Mouse (Mus musculus): ENCODE results near the gene Vangl1.

Vangl1 gene

GRCm38 (mm10) chr3:102140606-102141005 lies 63.9 kb downstream of the Vangl1 start:
- DNase-seq: no peak

GRCm38 (mm10) chr3:102138899-102139298 lies 65.6 kb downstream of the Vangl1 start:
- no peak for DNase-seq

GRCm38 (mm10) chr3:102137158-102137557 lies 67.3 kb downstream of the Vangl1 start:
- DNase-seq: no peak

GRCm38 (mm10) chr3:102135389-102136113 lies 68.9 kb downstream of the Vangl1 start:
- no peak for DNase-seq

- no peak for DNase-seq
These were observed 72.7 kb downstream of the Vangl1 start for GRCm38 (mm10) chr3:102131627-102132324.

GRCm38 (mm10) chr3:102130478-102130877 lies 74.0 kb downstream of the Vangl1 start:
- no peak for DNase-seq

- no peak for DNase-seq
These were observed 76.3 kb downstream of the Vangl1 start for GRCm38 (mm10) chr3:102128242-102128641.

GRCm38 (mm10) chr3:102127114-102127513 lies 77.4 kb downstream of the Vangl1 start:
- DNase-seq: no peak

GRCm38 (mm10) chr3:102125546-102125945 lies 78.9 kb downstream of the Vangl1 start:
- DNase-seq: no peak

- no peak for DNase-seq
These were observed 80.8 kb downstream of the Vangl1 start for GRCm38 (mm10) chr3:102123654-102124053.

- no peak for DNase-seq
These were observed 82.4 kb downstream of the Vangl1 start for GRCm38 (mm10) chr3:102122046-102122445.

- no peak for DNase-seq
These were observed 83.5 kb downstream of the Vangl1 start for GRCm38 (mm10) chr3:102120947-102121346.

GRCm38 (mm10) chr3:102111979-102112599 lies 92.4 kb downstream of the Vangl1 start:
- no peak for DNase-seq

GRCm38 (mm10) chr3:102108201-102108600 lies 96.3 kb downstream of the Vangl1 start:
- DNase-seq: no peak

- no peak for DNase-seq
These were observed 100.5 kb downstream of the Vangl1 start for GRCm38 (mm10) chr3:102103811-102104565.

All from thymus, postnatal 36 days (tissue).